Mouse (Mus musculus): ENCODE data around the gene Tnnc2. TPM values are rescaled to one million over a fixed set of nuclear protein-coding genes. Genes with fewer than 3 reads are reported as not detected.

Tnnc2 gene
- polyA plus RNA-seq, 1 experiment, result 9.6 TPM

DNA sequence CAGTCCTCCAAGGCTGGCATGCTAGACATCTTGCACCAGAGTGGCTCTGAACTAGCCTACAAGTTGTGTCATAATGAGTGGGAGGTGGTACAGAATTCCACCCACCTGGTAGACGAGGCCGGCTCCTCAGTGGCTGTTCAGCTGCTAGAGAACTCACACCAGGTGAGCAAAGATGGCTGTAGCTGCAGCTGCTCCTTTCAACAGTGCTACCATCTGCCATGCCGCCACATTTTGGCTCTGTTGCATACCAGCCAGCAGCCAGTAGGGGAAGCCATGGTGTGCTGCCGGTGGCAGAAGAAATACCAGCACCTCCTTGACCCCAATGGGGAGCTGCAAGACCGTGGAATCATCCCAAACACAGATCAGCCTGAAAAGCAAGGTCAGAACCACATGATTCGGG is 41.3 kb upstream of the Tnnc2 start:
- no peaks in the 10 kb centered on the region for H3K4me1 ChIP-seq (ENCODE audit: control insufficient read depth, insufficient read depth, low read length)

DNA sequence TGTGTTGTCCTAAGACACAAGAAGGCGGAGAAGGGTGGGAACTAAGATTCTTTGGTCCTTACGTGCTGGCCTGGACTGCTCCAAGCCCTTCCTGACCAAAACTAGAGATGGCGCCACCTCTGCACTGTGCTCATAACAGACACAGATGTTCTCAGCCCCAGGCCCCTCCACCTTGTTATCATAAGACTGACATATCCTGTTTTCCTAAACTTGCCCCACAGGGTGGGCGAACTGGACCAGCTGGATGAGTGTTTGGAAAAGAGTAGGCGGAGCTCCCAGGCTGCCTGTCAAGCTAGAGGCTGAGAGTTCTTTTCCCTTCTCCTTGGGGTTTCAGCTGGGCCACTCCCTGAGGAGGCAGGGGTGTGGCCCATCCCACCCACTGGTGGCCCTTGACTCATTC is 37.9 kb upstream of the Tnnc2 start:
- Histone ChIP-seq H3K27ac (ENCODE audit: control insufficient read depth, insufficient read depth, low read depth, low read length, poor library complexity) (no peak overlapping the region), H3K4me3 (replicated peaks; ENCODE audit: control insufficient read depth, low read depth, low read length) (no peak overlapping the region), H3K4me1 (ENCODE audit: control insufficient read depth, insufficient read depth, low read length) (peaks cover 4% of the 10 kb centered on the region)
- TF ChIP-seq POLR2A (IDR thresholded peaks at IDR 0.05; ENCODE audit: borderline replicate concordance, control insufficient read depth, low read depth, low read length), result no peak
- TF ChIP-seq CTCF (IDR thresholded peaks at IDR 0.05; ENCODE audit: control insufficient read depth, insufficient read depth, low read length), result no peak
- WGBS, result 88% methylated on average over 5 of the region's 5 CpGs

More for the DNA sequence above, 41.3 kb upstream of the Tnnc2 start:
- no peak overlapping the region for H3K4me3 ChIP-seq (replicated peaks; ENCODE audit: control insufficient read depth, low read depth, low read length)
- 89% methylated on average over 6 of the region's 6 CpGs for WGBS
- TF ChIP-seq POLR2A (IDR thresholded peaks at IDR 0.05; ENCODE audit: borderline replicate concordance, control insufficient read depth, low read depth, low read length) (no peak), CTCF (IDR thresholded peaks at IDR 0.05; ENCODE audit: control insufficient read depth, insufficient read depth, low read length) (no peak)
- no peak overlapping the region for H3K27ac ChIP-seq (ENCODE audit: control insufficient read depth, insufficient read depth, low read depth, low read length, poor library complexity)

DNA sequence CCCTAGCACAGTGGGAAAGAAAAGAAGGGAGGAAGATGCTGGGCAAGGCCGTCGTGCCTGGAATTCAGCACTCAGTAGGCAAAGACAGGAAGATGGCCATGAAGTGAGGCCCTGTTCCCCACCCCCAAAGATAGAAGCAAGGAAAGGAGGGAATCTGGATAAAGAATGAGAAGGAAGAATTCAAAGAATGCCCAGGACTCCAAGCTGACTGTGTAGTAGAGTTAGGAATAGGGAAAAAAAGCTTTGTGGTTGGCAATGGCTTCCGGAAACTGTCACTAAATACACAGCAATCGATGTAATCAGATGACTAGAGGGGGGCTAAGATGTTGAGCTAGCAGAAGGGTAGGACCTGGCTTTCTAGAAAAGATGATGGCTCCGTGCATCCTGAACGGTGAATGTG is 37.4 kb upstream of the Tnnc2 start:
- H3K4me3 ChIP-seq (replicated peaks; ENCODE audit: control insufficient read depth, low read depth, low read length), result no peak overlapping the region
- no peak overlapping the region for H3K27ac ChIP-seq (ENCODE audit: control insufficient read depth, insufficient read depth, low read depth, low read length, poor library complexity)
- WGBS, result 88% methylated on average over 6 of the region's 6 CpGs
- H3K4me1 ChIP-seq (ENCODE audit: control insufficient read depth, insufficient read depth, low read length), result peaks cover 4% of the 10 kb centered on the region
- TF ChIP-seq CTCF (IDR thresholded peaks at IDR 0.05; ENCODE audit: control insufficient read depth, insufficient read depth, low read length), result no peak
- TF ChIP-seq POLR2A (IDR thresholded peaks at IDR 0.05; ENCODE audit: borderline replicate concordance, control insufficient read depth, low read depth, low read length), result no peak

DNA sequence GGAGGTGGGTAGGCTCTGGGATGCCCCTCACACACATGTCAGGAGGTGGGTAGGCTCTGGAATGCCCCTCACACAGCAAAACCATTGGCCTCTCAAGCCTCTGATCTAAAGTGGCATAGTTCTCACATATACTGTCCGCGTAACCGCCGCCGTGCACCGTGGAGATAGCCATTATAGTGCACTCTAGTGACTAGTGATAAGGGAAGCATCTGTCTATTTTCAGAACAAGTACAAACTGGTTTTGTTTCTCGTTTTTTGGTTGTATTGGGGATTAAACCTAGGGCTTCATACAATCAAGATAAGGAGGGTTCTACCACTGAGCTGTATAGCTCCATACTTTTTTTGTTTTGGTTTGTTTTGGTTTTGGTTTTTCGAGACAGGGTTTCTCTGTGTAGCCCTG is 36.1 kb upstream of the Tnnc2 start:
- H3K27ac ChIP-seq (ENCODE audit: control insufficient read depth, insufficient read depth, low read depth, low read length, poor library complexity), result peak overlapping the region; percentile 69
- WGBS, result 66% methylated on average over 8 of the region's 8 CpGs

DNA sequence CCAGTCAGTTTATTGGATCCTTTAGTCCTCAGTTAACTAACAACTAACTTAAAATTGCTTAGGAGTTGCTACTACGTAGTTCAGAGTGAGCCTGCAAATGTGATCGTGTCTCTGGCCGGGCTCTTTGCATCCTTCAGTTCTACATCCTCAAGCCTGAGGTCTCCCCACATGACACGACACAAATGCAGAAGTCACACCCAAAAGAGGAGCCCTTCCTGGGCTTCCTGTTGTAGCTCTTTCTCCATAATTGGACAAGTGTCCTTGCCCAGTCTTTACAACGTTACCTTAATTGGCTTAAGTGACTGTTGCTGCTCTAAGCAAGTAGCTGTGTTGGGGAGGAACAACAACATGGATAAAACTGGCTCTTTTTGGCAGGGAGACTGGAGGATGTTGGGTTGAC is 35.6 kb upstream of the Tnnc2 start:
- Histone ChIP-seq H3K4me1 (ENCODE audit: control insufficient read depth, insufficient read depth, low read length) (peaks cover 4% of the 10 kb centered on the region), H3K27ac (ENCODE audit: control insufficient read depth, insufficient read depth, low read depth, low read length, poor library complexity) (peak overlapping the region; percentile 69), H3K4me3 (replicated peaks; ENCODE audit: control insufficient read depth, low read depth, low read length) (no peak overlapping the region)
- no peak for TF ChIP-seq CTCF (IDR thresholded peaks at IDR 0.05; ENCODE audit: control insufficient read depth, insufficient read depth, low read length)
- TF ChIP-seq POLR2A (IDR thresholded peaks at IDR 0.05; ENCODE audit: borderline replicate concordance, control insufficient read depth, low read depth, low read length), result no peak
- 34% methylated on average over 5 of the region's 5 CpGs for WGBS

More for the DNA sequence above, 36.1 kb upstream of the Tnnc2 start:
- H3K4me3 ChIP-seq (replicated peaks; ENCODE audit: control insufficient read depth, low read depth, low read length), result no peak overlapping the region
- no peak for TF ChIP-seq CTCF (IDR thresholded peaks at IDR 0.05; ENCODE audit: control insufficient read depth, insufficient read depth, low read length)
- no peak for TF ChIP-seq POLR2A (IDR thresholded peaks at IDR 0.05; ENCODE audit: borderline replicate concordance, control insufficient read depth, low read depth, low read length)
- H3K4me1 ChIP-seq (ENCODE audit: control insufficient read depth, insufficient read depth, low read length), result peaks cover 4% of the 10 kb centered on the region

DNA sequence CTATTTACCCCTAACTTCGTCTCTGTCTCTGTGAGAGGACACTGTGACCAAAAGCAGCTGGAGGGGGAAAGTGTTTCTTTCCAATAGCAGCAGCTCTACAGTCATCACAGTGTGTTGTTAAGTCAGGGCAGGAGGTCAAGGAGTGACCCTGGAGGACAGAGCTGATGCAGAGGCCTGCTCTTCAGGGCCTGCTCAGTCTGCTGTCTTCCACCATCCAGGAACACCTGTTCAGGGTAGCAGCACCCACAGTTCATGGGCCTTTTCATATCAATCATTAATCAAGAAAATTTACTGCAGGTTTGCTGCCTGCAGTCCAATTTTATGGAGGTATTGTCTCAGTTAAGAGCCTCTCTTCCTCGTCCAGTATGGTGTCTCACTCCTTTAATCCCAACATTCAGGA is 33.8 kb upstream of the Tnnc2 start:
- no peak overlapping the region for H3K4me3 ChIP-seq (replicated peaks; ENCODE audit: control insufficient read depth, low read depth, low read length)
- no peak for TF ChIP-seq CTCF (IDR thresholded peaks at IDR 0.05; ENCODE audit: control insufficient read depth, insufficient read depth, low read length)
- no peak for TF ChIP-seq POLR2A (IDR thresholded peaks at IDR 0.05; ENCODE audit: borderline replicate concordance, control insufficient read depth, low read depth, low read length)
- 80% methylated on average over 2 of the region's 2 CpGs for WGBS
- peaks cover 4% of the 10 kb centered on the region for H3K4me1 ChIP-seq (ENCODE audit: control insufficient read depth, insufficient read depth, low read length)
- H3K27ac ChIP-seq (ENCODE audit: control insufficient read depth, insufficient read depth, low read depth, low read length, poor library complexity), result no peak overlapping the region

DNA sequence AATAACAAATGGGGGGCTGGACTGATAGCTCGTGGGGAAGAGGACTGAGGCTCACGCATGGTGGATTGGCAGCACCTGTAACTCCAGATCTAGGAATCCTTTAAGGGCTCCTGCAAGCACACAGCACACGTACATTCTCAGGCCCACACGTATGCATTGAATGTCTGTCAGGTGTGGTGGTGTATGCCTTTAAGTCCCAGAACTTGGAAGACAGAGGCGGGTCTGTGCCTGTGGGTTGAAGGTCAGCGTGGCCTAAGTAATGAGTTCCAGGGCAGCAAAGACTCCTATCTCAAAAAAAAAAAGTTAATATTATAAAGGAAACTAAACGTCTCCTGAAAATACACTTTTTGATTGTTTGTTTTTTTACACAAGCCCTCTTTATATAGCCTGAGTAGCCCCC is 26.8 kb upstream of the Tnnc2 start:
- WGBS, result 82% methylated on average over 7 of the region's 7 CpGs
- no peak overlapping the region for H3K4me3 ChIP-seq (replicated peaks; ENCODE audit: control insufficient read depth, low read depth, low read length)
- TF ChIP-seq CTCF (IDR thresholded peaks at IDR 0.05; ENCODE audit: control insufficient read depth, insufficient read depth, low read length) (no peak), POLR2A (IDR thresholded peaks at IDR 0.05; ENCODE audit: borderline replicate concordance, control insufficient read depth, low read depth, low read length) (no peak)
- H3K4me1 ChIP-seq (ENCODE audit: control insufficient read depth, insufficient read depth, low read length), result peaks cover 3% of the 10 kb centered on the region; the same call in 1 of the 2 replicates
- H3K27ac ChIP-seq (ENCODE audit: control insufficient read depth, insufficient read depth, low read depth, low read length, poor library complexity), result no peak overlapping the region

DNA sequence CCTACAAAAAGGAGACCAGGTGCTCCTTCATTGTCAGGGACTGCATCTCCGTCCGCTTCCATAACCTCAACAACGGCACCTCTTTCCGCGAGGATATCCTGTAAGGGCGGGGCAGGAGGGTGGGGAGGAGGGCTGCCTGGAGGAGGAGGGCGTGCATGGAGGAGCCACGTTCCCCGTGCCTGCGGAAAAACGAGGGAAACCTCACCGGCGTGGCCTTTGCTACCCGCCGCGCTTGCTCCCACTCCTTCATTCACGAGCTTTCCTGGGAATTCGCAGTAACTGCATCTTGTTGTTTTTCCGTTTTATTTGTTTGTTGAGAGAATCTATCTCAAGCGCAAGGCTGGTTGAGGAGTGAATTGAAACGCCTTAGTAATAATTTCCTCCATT is 25.6 kb upstream of the Tnnc2 start:
- TF ChIP-seq POLR2A (IDR thresholded peaks at IDR 0.05; ENCODE audit: borderline replicate concordance, control insufficient read depth, low read depth, low read length) (no peak), CTCF (IDR thresholded peaks at IDR 0.05; ENCODE audit: control insufficient read depth, insufficient read depth, low read length) (no peak)
- H3K4me3 ChIP-seq (replicated peaks; ENCODE audit: control insufficient read depth, low read depth, low read length), result peak overlapping the region; percentile 88
- WGBS, result under 1% methylated on average over 21 of the region's 21 CpGs
- H3K4me1 ChIP-seq (ENCODE audit: control insufficient read depth, insufficient read depth, low read length), result peaks cover 3% of the 10 kb centered on the region; the same call in 1 of the 2 replicates
- peak overlapping the region; percentile 96 for H3K27ac ChIP-seq (ENCODE audit: control insufficient read depth, insufficient read depth, low read depth, low read length, poor library complexity)
